Mouse (Mus musculus): ENCODE results near the gene Renbp. TPM values are rescaled to one million over a fixed set of nuclear protein-coding genes. Genes with fewer than 3 reads are reported as not detected.

Gene Renbp
- polyA plus RNA-seq, 1 experiment from 2014 or later: 33.6 TPM

- Histone ChIP-seq H3K9ac (peak overlapping the region; percentile 79), H3K36me3 (ENCODE audit: insufficient read depth) (0 out of 2 replicates have a peak, but pooled peaks cover 3% of the 10 kb centered on the region), H3K4me2 (peak overlapping the region; percentile 58), H3K9me3 (ENCODE audit: low read depth, low read length) (no peaks in the 10 kb centered on the region), H3K27me3 (ENCODE audit: insufficient read depth, low read length) (no peaks in the 10 kb centered on the region), H3K27ac (ENCODE audit: low read depth) (peak overlapping the region; percentile 99), H3K4me1 (ENCODE audit: insufficient read depth) (no peaks in the 10 kb centered on the region; the same call in 1 of the 2 replicates), H3K4me3 (ENCODE audit: low read depth, low read length) (peak overlapping the region; percentile 69)
- ATAC-seq (ENCODE audit: insufficient read depth) (peak; percentile 87), DNase-seq (peak; percentile 94)
- no peak for TF ChIP-seq CTCF (IDR thresholded peaks at IDR 0.05; ENCODE audit: low read depth)
- 4% methylated on average over 44 of the region's 60 CpGs for WGBS
Observed at GRCm38 (mm10) chrX:73967177-73968075, 36.8 kb upstream of the Renbp start.

- TF ChIP-seq CTCF (IDR thresholded peaks at IDR 0.05; ENCODE audit: low read depth): no peak
- Histone ChIP-seq H3K27me3 (ENCODE audit: insufficient read depth, low read length) (no peaks in the 10 kb centered on the region), H3K9me3 (ENCODE audit: low read depth, low read length) (no peaks in the 10 kb centered on the region), H3K4me1 (ENCODE audit: insufficient read depth) (no peaks in the 10 kb centered on the region; the same call in 1 of the 2 replicates), H3K4me3 (ENCODE audit: low read depth, low read length) (peak within 1 kb of the TSS; percentile 69), H3K27ac (ENCODE audit: low read depth) (peak within 1 kb of the TSS; percentile 99), H3K36me3 (ENCODE audit: insufficient read depth) (peaks cover 10% of the 10 kb centered on the region; the same call in 1 of the 2 replicates), H3K9ac (peak within 1 kb of the TSS; percentile 79), H3K4me2 (peak within 1 kb of the TSS; percentile 73)
- 11% methylated on average over 57 of the region's 58 CpGs for WGBS
- DNase-seq (peak; percentile 89), ATAC-seq (ENCODE audit: insufficient read depth) (peak; percentile 72)
Observed at GRCm38 (mm10) chrX:73966248-73967176, 35.9 kb upstream of the Renbp start, which contains the start of gene Hcfc1. TSS of gene Hcfc1 (minus strand) at chrX:73966357.

- ATAC-seq (ENCODE audit: insufficient read depth) (no peak), DNase-seq (peak; percentile 65)
- TF ChIP-seq CTCF (IDR thresholded peaks at IDR 0.05; ENCODE audit: low read depth): no peak
- H3K4me2 ChIP-seq: peak overlapping the region; percentile 73
- H3K27ac ChIP-seq (ENCODE audit: low read depth): peak overlapping the region; percentile 99
- WGBS: 6% methylated on average over 20 of the region's 20 CpGs
- peaks cover 20% of the 10 kb centered on the region; the same call in 1 of the 2 replicates for H3K36me3 ChIP-seq (ENCODE audit: insufficient read depth)
- H3K9ac ChIP-seq: peak overlapping the region; percentile 79
- no peaks in the 10 kb centered on the region for H3K9me3 ChIP-seq (ENCODE audit: low read depth, low read length)
- H3K27me3 ChIP-seq (ENCODE audit: insufficient read depth, low read length): no peaks in the 10 kb centered on the region
- no peaks in the 10 kb centered on the region; the same call in 1 of the 2 replicates for H3K4me1 ChIP-seq (ENCODE audit: insufficient read depth)
- H3K4me3 ChIP-seq (ENCODE audit: low read depth, low read length): peak overlapping the region; percentile 69
Observed at GRCm38 (mm10) chrX:73965307-73965706, 34.7 kb upstream of the Renbp start.

GRCm38 (mm10) chrX:73964363-73964762 lies 33.7 kb upstream of the Renbp start:
- Histone ChIP-seq H3K9ac (peak overlapping the region; percentile 79), H3K36me3 (ENCODE audit: insufficient read depth) (peaks cover 30% of the 10 kb centered on the region; the same call in 1 of the 2 replicates), H3K9me3 (ENCODE audit: low read depth, low read length) (no peaks in the 10 kb centered on the region), H3K4me1 (ENCODE audit: insufficient read depth) (no peaks in the 10 kb centered on the region; the same call in 1 of the 2 replicates), H3K4me3 (ENCODE audit: low read depth, low read length) (peak overlapping the region; percentile 69), H3K4me2 (peak overlapping the region; percentile 73), H3K27me3 (ENCODE audit: insufficient read depth, low read length) (no peaks in the 10 kb centered on the region), H3K27ac (ENCODE audit: low read depth) (no peak overlapping the region)
- peak; percentile 4 for DNase-seq
- WGBS: 16% methylated on average over 3 of the region's 3 CpGs
- ATAC-seq (ENCODE audit: insufficient read depth): no peak
- TF ChIP-seq CTCF (IDR thresholded peaks at IDR 0.05; ENCODE audit: low read depth): no peak

- Histone ChIP-seq H3K27ac (ENCODE audit: low read depth) (no peak overlapping the region), H3K36me3 (ENCODE audit: insufficient read depth) (peaks cover 93% of the 10 kb centered on the region), H3K4me1 (ENCODE audit: insufficient read depth) (no peaks in the 10 kb centered on the region), H3K27me3 (ENCODE audit: insufficient read depth, low read length) (no peaks in the 10 kb centered on the region), H3K4me2 (no peak overlapping the region), H3K9ac (no peak overlapping the region), H3K4me3 (ENCODE audit: low read depth, low read length) (no peak overlapping the region), H3K9me3 (ENCODE audit: low read depth, low read length) (no peaks in the 10 kb centered on the region)
- no peak for TF ChIP-seq CTCF (IDR thresholded peaks at IDR 0.05; ENCODE audit: low read depth)
- no peak for ATAC-seq (ENCODE audit: insufficient read depth)
- no peak for DNase-seq
- 86% methylated on average over 6 of the region's 6 CpGs for WGBS
Observed at GRCm38 (mm10) chrX:73954988-73955387, 24.3 kb upstream of the Renbp start.

GRCm38 (mm10) chrX:73952603-73953002 lies 22.0 kb upstream of the Renbp start:
- no peak overlapping the region for H3K4me2 ChIP-seq
- no peak for DNase-seq
- H3K9ac ChIP-seq: no peak overlapping the region
- H3K27ac ChIP-seq (ENCODE audit: low read depth): no peak overlapping the region
- H3K4me1 ChIP-seq (ENCODE audit: insufficient read depth): no peaks in the 10 kb centered on the region
- 82% methylated on average over 5 of the region's 5 CpGs for WGBS
- no peak overlapping the region for H3K4me3 ChIP-seq (ENCODE audit: low read depth, low read length)
- H3K27me3 ChIP-seq (ENCODE audit: insufficient read depth, low read length): no peaks in the 10 kb centered on the region
- no peaks in the 10 kb centered on the region for H3K9me3 ChIP-seq (ENCODE audit: low read depth, low read length)
- no peak for TF ChIP-seq CTCF (IDR thresholded peaks at IDR 0.05; ENCODE audit: low read depth)
- peaks cover 92% of the 10 kb centered on the region for H3K36me3 ChIP-seq (ENCODE audit: insufficient read depth)
- no peak for ATAC-seq (ENCODE audit: insufficient read depth)

Measured in lung, embryonic 14.5 days (tissue).